Mouse (Mus musculus): ENCODE data around the gene Itpr3.

- TF ChIP-seq POLR2A (IDR thresholded peaks at IDR 0.05; ENCODE audit: insufficient read depth, low read depth, low read length): no peak
- TF ChIP-seq CTCF (IDR thresholded peaks at IDR 0.05; ENCODE audit: insufficient read depth, low read depth, low read length): no peak
These were observed 82.2 kb downstream of the Itpr3 start for GRCm38 (mm10) chr17:27139304-27139703.

Measured in olfactory bulb, adult 2 months (tissue).